Mouse (Mus musculus): ENCODE data around the gene Oat.

The Oat gene

GRCm38 (mm10) chr7:132547126-132547525 is 29.1 kb downstream of the Oat start:
- DNase-seq (ENCODE audit: low read depth, low spot score): no peak

GRCm38 (mm10) chr7:132542427-132542826 is 33.8 kb downstream of the Oat start:
- no peak for DNase-seq (ENCODE audit: low read depth, low spot score)

GRCm38 (mm10) chr7:132541566-132541965 is 34.6 kb downstream of the Oat start:
- DNase-seq (ENCODE audit: low read depth, low spot score): no peak

GRCm38 (mm10) chr7:132540597-132540996 is 35.6 kb downstream of the Oat start:
- DNase-seq (ENCODE audit: low read depth, low spot score): no peak

- no peak for DNase-seq (ENCODE audit: low read depth, low spot score)
These were observed 47.0 kb downstream of the Oat start for GRCm38 (mm10) chr7:132529206-132529605.

- no peak for DNase-seq (ENCODE audit: low read depth, low spot score)
These were observed 62.7 kb downstream of the Oat start for GRCm38 (mm10) chr7:132513419-132513982.

- no peak for DNase-seq (ENCODE audit: low read depth, low spot score)
These were observed 67.1 kb downstream of the Oat start for GRCm38 (mm10) chr7:132509110-132509509.
